Mouse (Mus musculus): ENCODE results near the gene Anapc13. TPM values are rescaled to one million over a fixed set of nuclear protein-coding genes. Genes with fewer than 3 reads are reported as not detected.
A peak's percentile ranks its signal among the peaks of the same experiment; 100 is the strongest.

The Anapc13 gene
- total and polyA plus RNA-seq, 2 experiments from 2014 or later: 43.9 to 322 TPM

DNA sequence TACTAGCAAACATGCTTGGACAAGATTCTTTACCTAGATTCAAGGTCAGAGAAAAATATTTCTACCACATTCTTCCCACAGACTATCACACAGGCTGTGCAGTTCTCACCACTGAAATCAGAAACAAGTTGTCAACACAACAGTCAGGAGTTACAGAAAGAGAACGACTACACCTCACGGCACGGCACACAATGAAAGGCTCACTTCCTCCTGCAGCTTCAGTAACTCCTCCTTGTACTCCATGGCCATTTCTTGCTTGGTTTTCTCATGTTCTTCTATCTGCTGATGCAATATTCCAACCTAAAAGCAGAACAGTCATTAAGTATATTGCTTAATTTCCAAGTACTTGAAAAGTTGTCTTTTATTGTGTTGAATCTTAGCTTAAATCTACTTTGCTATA is 11.0 kb upstream of the Anapc13 start:
- Histone ChIP-seq H3K9me3 (replicated peaks; ENCODE audit: control insufficient read depth, low read length) (no peaks in the 10 kb centered on the region), H3K4me3 (ENCODE audit: low read depth, low read length) (no peak overlapping the region), H3K4me1 (ENCODE audit: control insufficient read depth, insufficient read depth) (peaks cover 23% of the 10 kb centered on the region; the same call in 1 of the 2 replicates), H3K27me3 (ENCODE audit: control insufficient read depth, insufficient read depth, low read length) (no peaks in the 10 kb centered on the region), H3K4me2 (ENCODE audit: low read depth, low read length) (no peak overlapping the region), H3K27ac (ENCODE audit: low read depth) (peak overlapping the region; percentile 61; the same call in 1 of the 2 replicates), H3K36me3 (replicated peaks; ENCODE audit: control insufficient read depth, insufficient read depth, low read length) (peaks cover 53% of the 10 kb centered on the region), H3K9ac (replicated peaks; ENCODE audit: low read depth, low read length) (no peak overlapping the region)
- WGBS: 10% methylated on average over 3 of the region's 3 CpGs
- ATAC-seq (ENCODE audit: insufficient read depth, low read depth) (peak; percentile 73), DNase-seq (ENCODE audit: low spot score) (peak; percentile 37)
- TF ChIP-seq CTCF (IDR thresholded peaks at IDR 0.05; ENCODE audit: low read depth) (no peak), EP300 (IDR thresholded peaks at IDR 0.05; ENCODE audit: low read depth) (no peak)

DNA sequence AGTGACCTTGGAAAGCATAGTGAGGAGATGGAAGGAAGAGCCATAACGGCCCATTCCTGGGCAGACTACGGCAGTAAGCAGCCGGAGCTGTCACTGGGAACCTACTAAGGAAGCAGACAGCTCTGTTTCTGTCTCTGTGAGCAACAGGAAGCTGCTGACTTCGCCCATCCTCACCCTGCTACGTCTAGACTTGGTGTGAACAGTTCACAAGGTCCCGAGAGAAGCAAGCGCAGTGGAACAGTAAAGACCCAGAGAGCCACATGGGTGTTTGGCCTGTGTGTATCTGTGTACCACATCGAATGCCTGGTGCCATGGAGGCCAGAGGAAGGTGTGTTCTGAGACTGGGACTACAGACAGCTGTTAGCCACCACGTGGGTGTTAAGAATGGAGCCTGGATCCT is 9.8 kb upstream of the Anapc13 start:
- H3K4me3 ChIP-seq (ENCODE audit: low read depth, low read length): no peak overlapping the region
- peak overlapping the region; percentile 16; the same call in 1 of the 2 replicates for H3K27ac ChIP-seq (ENCODE audit: low read depth)
- ATAC-seq (ENCODE audit: insufficient read depth, low read depth): 0 out of 2 replicates have a peak, but pooled peaks have one; percentile 31
- H3K27me3 ChIP-seq (ENCODE audit: control insufficient read depth, insufficient read depth, low read length): no peaks in the 10 kb centered on the region
- H3K9me3 ChIP-seq (replicated peaks; ENCODE audit: control insufficient read depth, low read length): no peaks in the 10 kb centered on the region
- H3K4me2 ChIP-seq (ENCODE audit: low read depth, low read length): no peak overlapping the region
- peaks cover 44% of the 10 kb centered on the region for H3K36me3 ChIP-seq (replicated peaks; ENCODE audit: control insufficient read depth, insufficient read depth, low read length)
- 57% methylated on average over 9 of the region's 9 CpGs for WGBS
- TF ChIP-seq CTCF (IDR thresholded peaks at IDR 0.05; ENCODE audit: low read depth) (no peak), EP300 (IDR thresholded peaks at IDR 0.05; ENCODE audit: low read depth) (no peak)
- no peak for DNase-seq (ENCODE audit: low spot score)
- peaks cover 23% of the 10 kb centered on the region; the same call in 1 of the 2 replicates for H3K4me1 ChIP-seq (ENCODE audit: control insufficient read depth, insufficient read depth)
- no peak overlapping the region for H3K9ac ChIP-seq (replicated peaks; ENCODE audit: low read depth, low read length)

DNA sequence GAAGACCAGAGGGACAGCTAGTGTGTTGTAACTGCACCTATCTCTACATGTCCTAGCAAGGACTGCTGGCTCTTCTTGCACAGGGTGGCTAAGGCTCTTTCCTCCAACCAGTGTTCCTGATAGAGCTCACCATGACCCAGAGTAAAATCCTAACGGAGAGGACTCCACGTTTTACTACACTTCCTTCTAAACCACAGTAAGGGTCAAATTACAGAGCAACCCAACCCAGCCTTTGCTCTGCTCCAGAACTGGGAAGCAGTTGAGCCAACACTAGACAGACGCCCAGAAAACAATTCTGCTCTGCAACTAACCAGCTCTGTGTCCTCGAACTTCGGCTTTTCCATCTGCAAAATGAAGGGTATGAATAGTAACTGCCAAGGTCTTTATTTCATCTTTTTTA is 4.7 kb upstream of the Anapc13 start:
- no peak overlapping the region for H3K9ac ChIP-seq (replicated peaks; ENCODE audit: low read depth, low read length)
- H3K9me3 ChIP-seq (replicated peaks; ENCODE audit: control insufficient read depth, low read length): no peaks in the 10 kb centered on the region
- peaks cover 18% of the 10 kb centered on the region; the same call in 1 of the 2 replicates for H3K4me1 ChIP-seq (ENCODE audit: control insufficient read depth, insufficient read depth)
- no peaks in the 10 kb centered on the region for H3K27me3 ChIP-seq (ENCODE audit: control insufficient read depth, insufficient read depth, low read length)
- H3K36me3 ChIP-seq (replicated peaks; ENCODE audit: control insufficient read depth, insufficient read depth, low read length): 0 out of 2 replicates have a peak, but pooled peaks cover 15% of the 10 kb centered on the region
- DNase-seq (ENCODE audit: low spot score) (no peak), ATAC-seq (ENCODE audit: insufficient read depth, low read depth) (no peak)
- no peak overlapping the region for H3K4me3 ChIP-seq (ENCODE audit: low read depth, low read length)
- no peak overlapping the region for H3K4me2 ChIP-seq (ENCODE audit: low read depth, low read length)
- 50% methylated on average over 5 of the region's 5 CpGs for WGBS
- TF ChIP-seq CTCF (IDR thresholded peaks at IDR 0.05; ENCODE audit: low read depth): no peak
- TF ChIP-seq EP300 (IDR thresholded peaks at IDR 0.05; ENCODE audit: low read depth): no peak
- H3K27ac ChIP-seq (ENCODE audit: low read depth): no peak overlapping the region

- Histone ChIP-seq H3K27ac (ENCODE audit: low read depth) (no peak overlapping the region), H3K9me3 (replicated peaks; ENCODE audit: control insufficient read depth, low read length) (no peaks in the 10 kb centered on the region), H3K4me1 (ENCODE audit: control insufficient read depth, insufficient read depth) (peaks cover 18% of the 10 kb centered on the region), H3K36me3 (replicated peaks; ENCODE audit: control insufficient read depth, insufficient read depth, low read length) (0 out of 2 replicates have a peak, but pooled peaks cover 12% of the 10 kb centered on the region), H3K4me3 (ENCODE audit: low read depth, low read length) (no peak overlapping the region), H3K9ac (replicated peaks; ENCODE audit: low read depth, low read length) (no peak overlapping the region), H3K4me2 (ENCODE audit: low read depth, low read length) (no peak overlapping the region), H3K27me3 (ENCODE audit: control insufficient read depth, insufficient read depth, low read length) (no peaks in the 10 kb centered on the region)
- 31% methylated on average over 5 of the region's 5 CpGs for WGBS
- DNase-seq (ENCODE audit: low spot score): peak; percentile 88
- ATAC-seq (ENCODE audit: insufficient read depth, low read depth): no peak
- TF ChIP-seq EP300 (IDR thresholded peaks at IDR 0.05; ENCODE audit: low read depth): no peak
- TF ChIP-seq CTCF (IDR thresholded peaks at IDR 0.05; ENCODE audit: low read depth): peak; percentile 86
These were observed 3.8 kb upstream of the Anapc13 start for GRCm38 (mm10) chr9:102622192-102622857.

GRCm38 (mm10) chr9:102622876-102623275 is 3.2 kb upstream of the Anapc13 start:
- Histone ChIP-seq H3K9me3 (replicated peaks; ENCODE audit: control insufficient read depth, low read length) (no peaks in the 10 kb centered on the region), H3K9ac (replicated peaks; ENCODE audit: low read depth, low read length) (no peak overlapping the region), H3K4me1 (ENCODE audit: control insufficient read depth, insufficient read depth) (peaks cover 23% of the 10 kb centered on the region), H3K36me3 (replicated peaks; ENCODE audit: control insufficient read depth, insufficient read depth, low read length) (0 out of 2 replicates have a peak, but pooled peaks cover 9% of the 10 kb centered on the region), H3K4me3 (ENCODE audit: low read depth, low read length) (no peak overlapping the region), H3K27me3 (ENCODE audit: control insufficient read depth, insufficient read depth, low read length) (no peaks in the 10 kb centered on the region), H3K27ac (ENCODE audit: low read depth) (no peak overlapping the region), H3K4me2 (ENCODE audit: low read depth, low read length) (no peak overlapping the region)
- 73% methylated on average over 6 of the region's 6 CpGs for WGBS
- DNase-seq (ENCODE audit: low spot score) (no peak), ATAC-seq (ENCODE audit: insufficient read depth, low read depth) (no peak)
- TF ChIP-seq CTCF (IDR thresholded peaks at IDR 0.05; ENCODE audit: low read depth) (no peak), EP300 (IDR thresholded peaks at IDR 0.05; ENCODE audit: low read depth) (no peak)

Data from heart, postnatal 0 days (tissue).